Mouse (Mus musculus) hindbrain, embryonic 14.5 days (tissue): Measurements from ENCODE around the gene Laptm5. TPM values are rescaled to one million over a fixed set of nuclear protein-coding genes. Genes with fewer than 3 reads are reported as not detected.

ENCODE experiments used
- ATAC-seq: fragments of 200-750 bp; cut with Nextera tagmentation; 2 replicates; pipeline ENCODE4 v1.8.0; 2017; ENCODE audit warnings: moderate number of reproducible peaks, mild to moderate bottlenecking, moderate TSS enrichment, moderate library complexity; ENCODE audit not compliant: low FRiP score
- DNase-seq: peaks from one replicate; pipeline ENCODE4 v3.0.0-alpha.2; 2015; ENCODE audit warnings: low spot score
- H3K27ac ChIP-seq: fragments of 300-500 bp; sonication (generic); 2 replicates; pipeline ENCODE4 v1.5.1; 2014; ENCODE audit warnings: mild to moderate bottlenecking, moderate library complexity
- H3K27me3 ChIP-seq: fragments of 300-500 bp; sonication (generic); 2 replicates; pipeline ENCODE4 v1.6.1; 2014; ENCODE audit warnings: mild to moderate bottlenecking, low read length, mixed read lengths; ENCODE audit not compliant: control insufficient read depth, insufficient read depth
- H3K36me3 ChIP-seq: fragments of 300-500 bp; sonication (generic); replicated peaks from 2 replicates; pipeline ENCODE4 v1.6.1; 2014; ENCODE audit not compliant: control insufficient read depth, insufficient read depth
- H3K4me1 ChIP-seq: fragments of 300-500 bp; sonication (generic); replicated peaks from 2 replicates; pipeline ENCODE4 v1.6.1; 2014; ENCODE audit warnings: antibody characterized with exemption, low read length, mixed read lengths; ENCODE audit not compliant: control insufficient read depth, insufficient read depth
- H3K4me2 ChIP-seq: fragments of 300-500 bp; sonication (generic); replicated peaks from 2 replicates; pipeline ENCODE4 v1.6.1; 2014; ENCODE audit warnings: mild to moderate bottlenecking, moderate library complexity
- H3K4me3 ChIP-seq: fragments of 300-500 bp; sonication (generic); replicated peaks from 2 replicates; pipeline ENCODE4 v1.5.1; 2014; ENCODE audit warnings: mild to moderate bottlenecking, low read length
- H3K9ac ChIP-seq: fragments of 300-500 bp; sonication (generic); 2 replicates; pipeline ENCODE4 v1.6.1; 2014
- H3K9me3 ChIP-seq: fragments of 300-500 bp; sonication (generic); 2 replicates; pipeline ENCODE4 v1.6.1; 2016; ENCODE audit warnings: low read length; ENCODE audit not compliant: control insufficient read depth
- whole genome bisulfite sequencing: fragments of 180-500 bp; shearing (Covaris S2); extraction: QIAGEN DNeasy Blood & Tissue Kit; methylation state at CpG from one replicate; pipeline ENCODE4 v1.1.7; 2014; 5-methylcytosine and 5-hydroxymethylcytosine counted together
- polyA plus RNA-seq: library from polyadenylated mRNA; unstranded; fragments of >200 nt; fragmentation: Nextera tagmentation; extraction: Ambion mirVana; gene quantifications from 2 replicates; pipeline ENCODE4 v1.2.1, GENCODE M21; 2014

Laptm5 gene
- 35.2 and 37.4 TPM in 2 replicates for polyA plus RNA-seq

GRCm38 (mm10) chr4:130913077-130913476, at the start of gene Laptm5:
Gene Laptm5 (plus strand): TSS chr4:130913125.
- H3K9me3 ChIP-seq, result no peaks in the 10 kb centered on the region
- whole genome bisulfite sequencing, result 74% methylated on average over 11 of the region's 11 CpGs
- no peak within 1 kb of the TSS for H3K9ac ChIP-seq
- no peak within 1 kb of the TSS for H3K4me3 ChIP-seq
- no peaks in the 10 kb centered on the region for H3K4me1 ChIP-seq
- no peak for DNase-seq
- H3K4me2 ChIP-seq, result no peak within 1 kb of the TSS
- no peaks in the 10 kb centered on the region for H3K36me3 ChIP-seq
- no peaks in the 10 kb centered on the region for H3K27me3 ChIP-seq
- no peak within 1 kb of the TSS for H3K27ac ChIP-seq
- no peak for ATAC-seq

DNA sequence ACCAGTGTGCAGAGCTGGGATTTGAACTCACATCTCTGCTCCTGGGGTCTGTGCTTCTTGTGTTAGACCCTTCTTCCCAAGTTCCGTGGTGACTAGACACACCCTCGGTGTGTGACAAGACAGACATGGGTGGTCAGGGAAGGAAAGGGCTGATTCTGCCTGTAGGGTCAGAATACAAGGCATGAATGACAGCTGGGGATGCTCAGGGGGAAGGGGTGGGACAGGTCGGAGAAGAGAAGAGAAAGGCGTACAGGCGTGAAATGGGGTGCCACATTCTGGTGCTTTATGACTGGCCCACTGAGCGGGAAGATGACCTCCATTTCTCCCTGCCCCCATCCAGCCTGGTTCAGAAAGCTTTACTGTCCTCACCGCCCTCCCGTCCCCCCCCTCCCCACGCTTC, 47.5 kb upstream of the Laptm5 start:
- ATAC-seq, result 0 out of 2 replicates have a peak, but pooled peaks have one; percentile 8
- Histone ChIP-seq H3K4me3 (no peak overlapping the region), H3K36me3 (no peaks in the 10 kb centered on the region), H3K9me3 (no peaks in the 10 kb centered on the region), H3K27me3 (peaks cover 17% of the 10 kb centered on the region), H3K4me2 (peak overlapping the region; percentile 17; the same call in 1 of the 2 replicates), H3K9ac (no peak overlapping the region), H3K27ac (peak overlapping the region; percentile 83), H3K4me1 (peaks cover 53% of the 10 kb centered on the region)
- WGBS, result 8% methylated on average over 6 of the region's 9 CpGs
- DNase-seq, result no peak

- no peaks in the 10 kb centered on the region for H3K36me3 ChIP-seq
- 6% methylated on average over 8 of the region's 8 CpGs for WGBS
- no peak overlapping the region for H3K9ac ChIP-seq
- H3K27ac ChIP-seq, result peak overlapping the region; percentile 83
- peak; percentile 35; the same call in 1 of the 2 replicates for ATAC-seq
- peaks cover 50% of the 10 kb centered on the region for H3K4me1 ChIP-seq
- no peak overlapping the region for H3K4me2 ChIP-seq
- peak; percentile 84 for DNase-seq
- no peak overlapping the region for H3K4me3 ChIP-seq
- H3K27me3 ChIP-seq, result peaks cover 17% of the 10 kb centered on the region
- no peaks in the 10 kb centered on the region for H3K9me3 ChIP-seq
These were observed 47.0 kb upstream of the Laptm5 start for GRCm38 (mm10) chr4:130865901-130866371.

GRCm38 (mm10) chr4:130867940-130868339, 45.0 kb upstream of the Laptm5 start:
- no peak for ATAC-seq
- H3K27ac ChIP-seq, result no peak overlapping the region
- no peaks in the 10 kb centered on the region for H3K9me3 ChIP-seq
- H3K4me3 ChIP-seq, result no peak overlapping the region
- no peaks in the 10 kb centered on the region for H3K36me3 ChIP-seq
- H3K9ac ChIP-seq, result no peak overlapping the region
- H3K4me1 ChIP-seq, result peaks cover 43% of the 10 kb centered on the region
- no peak overlapping the region for H3K4me2 ChIP-seq
- WGBS, result 84% methylated on average over 6 of the region's 6 CpGs
- peaks cover 15% of the 10 kb centered on the region for H3K27me3 ChIP-seq
- no peak for DNase-seq

DNA sequence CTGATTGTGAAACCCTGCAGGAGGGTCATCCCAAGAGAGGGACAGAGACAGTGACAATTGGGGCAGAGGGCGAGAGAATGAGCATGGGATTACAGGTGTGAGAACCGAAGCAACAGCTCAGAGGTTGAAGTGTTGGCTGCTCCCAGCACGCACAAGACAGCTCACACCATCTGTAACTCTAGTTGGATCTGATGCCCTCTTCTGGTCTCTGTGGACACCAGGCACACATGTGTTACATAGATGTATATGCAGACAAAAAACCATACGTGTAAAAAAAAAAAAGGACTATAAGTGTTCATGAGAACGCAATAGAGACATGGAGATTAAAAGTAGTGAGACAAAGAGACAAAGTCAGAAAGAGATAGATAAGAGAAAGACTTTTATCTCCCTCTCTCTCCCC, 44.1 kb upstream of the Laptm5 start:
- peaks cover 46% of the 10 kb centered on the region for H3K4me1 ChIP-seq
- 47% methylated on average over 5 of the region's 5 CpGs for WGBS
- H3K9me3 ChIP-seq, result no peaks in the 10 kb centered on the region
- no peak for ATAC-seq
- H3K36me3 ChIP-seq, result no peaks in the 10 kb centered on the region
- H3K4me2 ChIP-seq, result no peak overlapping the region
- H3K4me3 ChIP-seq, result no peak overlapping the region
- H3K27me3 ChIP-seq, result peaks cover 8% of the 10 kb centered on the region; the same call in 1 of the 2 replicates
- H3K9ac ChIP-seq, result no peak overlapping the region
- no peak for DNase-seq
- H3K27ac ChIP-seq, result no peak overlapping the region

GRCm38 (mm10) chr4:130872414-130872813, 40.5 kb upstream of the Laptm5 start:
- peaks cover 3% of the 10 kb centered on the region; the same call in 1 of the 2 replicates for H3K27me3 ChIP-seq

GRCm38 (mm10) chr4:130873440-130873839, 39.5 kb upstream of the Laptm5 start:
- Histone ChIP-seq H3K27ac (0 out of 2 replicates have a peak overlapping the region, but pooled peaks have one; percentile 16), H3K4me1 (peaks cover 28% of the 10 kb centered on the region), H3K27me3 (peaks cover 3% of the 10 kb centered on the region; the same call in 1 of the 2 replicates), H3K4me3 (no peak overlapping the region), H3K9ac (no peak overlapping the region), H3K4me2 (no peak overlapping the region), H3K9me3 (no peaks in the 10 kb centered on the region), H3K36me3 (no peaks in the 10 kb centered on the region)
- DNase-seq (no peak), ATAC-seq (no peak)
- 92% methylated on average over 5 of the region's 5 CpGs for WGBS

More at GRCm38 (mm10) chr4:130872414-130872813, 40.5 kb upstream of the Laptm5 start:
- no peak overlapping the region for H3K4me3 ChIP-seq
- peaks cover 30% of the 10 kb centered on the region for H3K4me1 ChIP-seq
- ATAC-seq (0 out of 2 replicates have a peak, but pooled peaks have one; percentile 9), DNase-seq (peak; percentile 56)
- no peak overlapping the region for H3K9ac ChIP-seq
- H3K27ac ChIP-seq, result peak overlapping the region; percentile 76
- WGBS, result 21% methylated on average over 11 of the region's 11 CpGs
- H3K4me2 ChIP-seq, result no peak overlapping the region
- no peaks in the 10 kb centered on the region for H3K36me3 ChIP-seq
- H3K9me3 ChIP-seq, result no peaks in the 10 kb centered on the region

- Histone ChIP-seq H3K27ac (no peak overlapping the region; the same call in 1 of the 2 replicates), H3K9ac (no peak overlapping the region), H3K36me3 (no peaks in the 10 kb centered on the region), H3K4me2 (0 out of 2 replicates have a peak overlapping the region, but pooled peaks have one; percentile 2), H3K9me3 (no peaks in the 10 kb centered on the region), H3K27me3 (no peaks in the 10 kb centered on the region; the same call in 1 of the 2 replicates), H3K4me1 (peaks cover 24% of the 10 kb centered on the region), H3K4me3 (no peak overlapping the region)
- ATAC-seq, result 0 out of 2 replicates have a peak, but pooled peaks have one; percentile 32
- peak; percentile 80 for DNase-seq
- WGBS, result 12% methylated on average over 10 of the region's 10 CpGs
These were observed 38.3 kb upstream of the Laptm5 start for GRCm38 (mm10) chr4:130874601-130875000.

- Histone ChIP-seq H3K27me3 (no peaks in the 10 kb centered on the region; the same call in 1 of the 2 replicates), H3K27ac (no peak overlapping the region), H3K4me2 (no peak overlapping the region), H3K36me3 (no peaks in the 10 kb centered on the region), H3K4me1 (peaks cover 24% of the 10 kb centered on the region), H3K4me3 (no peak overlapping the region), H3K9ac (no peak overlapping the region), H3K9me3 (no peaks in the 10 kb centered on the region)
- DNase-seq, result no peak
- ATAC-seq, result no peak
- 55% methylated on average over 14 of the region's 14 CpGs for WGBS
These were observed 36.8 kb upstream of the Laptm5 start for GRCm38 (mm10) chr4:130876016-130876726.
